Mouse (Mus musculus) ovary, postnatal 36 days (tissue): Measurements from ENCODE around the gene Nhp2.
"Not testable (repeated sequence)": the region's sequence is repeated elsewhere in the genome, so short reads cannot be mapped to it uniquely, and the experiment has no call there.

ENCODE experiments used
- DNase-seq: peaks from one replicate; pipeline ENCODE4 v3.0.0; 2022; ENCODE audit warnings: low spot score, mixed read lengths

Nhp2 gene

GRCm38 (mm10) chr11:51658705-51659104 is 39.2 kb downstream of the Nhp2 start:
- peak; percentile 38 for DNase-seq

DNA sequence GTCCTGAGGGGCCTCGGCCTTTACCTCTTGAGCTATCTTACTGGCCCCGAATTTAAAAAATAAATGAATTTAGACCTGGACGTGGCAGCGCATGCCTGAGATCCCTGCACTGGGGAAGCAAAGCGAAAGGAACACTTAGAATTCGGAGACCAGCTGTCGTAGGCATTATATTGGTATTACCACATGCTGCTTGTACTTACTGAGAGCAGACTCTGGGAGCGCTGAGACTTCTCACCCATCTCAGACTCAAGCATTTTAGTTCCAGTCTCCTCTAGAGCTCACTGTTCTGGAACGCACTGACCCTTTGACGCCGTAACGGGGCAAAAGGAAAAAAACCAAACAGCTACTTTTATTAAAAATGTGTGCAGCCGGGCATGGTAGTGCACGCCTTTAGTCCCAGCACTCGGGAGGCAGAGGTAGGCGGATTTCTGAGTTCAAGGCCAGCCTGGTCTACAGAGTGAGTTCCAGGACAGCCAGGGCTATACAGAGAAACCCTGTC is 42.4 kb downstream of the Nhp2 start:
- no peak for DNase-seq

DNA sequence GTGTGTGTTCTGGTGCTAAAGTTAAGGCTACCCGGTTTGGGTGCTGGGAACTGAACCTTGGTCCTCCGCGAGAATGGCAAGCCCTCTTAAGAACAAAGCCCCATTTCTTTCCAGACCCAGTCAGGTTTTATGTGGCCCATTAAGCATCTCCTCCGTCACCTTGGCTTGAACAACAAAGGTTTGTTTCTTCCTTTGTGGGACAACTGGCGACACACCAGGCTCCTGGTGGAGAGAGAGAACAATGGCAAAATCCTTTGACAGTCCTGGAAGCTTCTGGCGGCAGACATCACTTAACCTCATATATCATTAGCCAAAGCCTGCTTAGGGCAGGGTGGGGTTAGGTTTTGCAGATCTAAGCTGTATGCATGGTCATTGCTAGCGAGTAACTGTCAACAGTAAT is 43.1 kb downstream of the Nhp2 start:
- DNase-seq, result no peak

DNA sequence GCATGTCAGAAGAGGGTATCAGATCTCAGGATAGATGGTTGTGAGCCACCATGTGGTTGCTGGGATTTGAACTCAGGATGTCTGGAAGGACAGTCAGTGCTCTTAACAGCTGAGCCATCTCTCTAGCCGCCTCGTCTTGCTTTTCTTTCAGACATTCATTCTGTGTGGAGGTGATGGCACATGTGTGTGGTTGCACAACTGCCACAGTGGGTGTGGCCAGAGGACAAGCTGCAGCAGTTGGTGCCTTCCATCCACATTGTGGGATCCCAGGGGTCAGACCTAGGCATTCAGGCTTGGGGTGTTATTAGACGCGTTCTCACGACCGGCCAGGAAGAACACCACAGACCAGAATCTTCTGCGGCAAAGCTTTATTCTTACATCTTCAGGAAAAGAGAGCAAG is 45.2 kb downstream of the Nhp2 start:
- DNase-seq, result not testable (repeated sequence)

DNA sequence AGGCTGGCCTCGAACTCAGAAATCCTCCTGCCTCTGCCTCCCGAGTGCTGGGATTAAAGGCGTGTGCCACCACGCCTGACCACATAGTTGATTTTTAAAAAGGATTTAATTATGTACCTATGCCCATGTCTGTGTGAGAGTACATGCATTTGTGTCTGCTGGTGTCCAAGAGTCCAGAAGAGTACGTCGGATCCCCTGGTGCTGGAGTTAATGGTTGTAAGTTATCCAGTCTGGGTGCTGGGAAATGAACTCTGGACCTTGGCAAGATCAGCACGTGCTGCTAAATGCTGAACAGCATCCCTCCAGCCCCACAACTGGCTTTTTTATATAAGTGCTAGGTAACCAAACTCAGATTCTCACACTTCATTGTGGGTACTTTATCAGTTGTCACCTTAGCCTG is 51.3 kb downstream of the Nhp2 start:
- DNase-seq, result no peak

DNA sequence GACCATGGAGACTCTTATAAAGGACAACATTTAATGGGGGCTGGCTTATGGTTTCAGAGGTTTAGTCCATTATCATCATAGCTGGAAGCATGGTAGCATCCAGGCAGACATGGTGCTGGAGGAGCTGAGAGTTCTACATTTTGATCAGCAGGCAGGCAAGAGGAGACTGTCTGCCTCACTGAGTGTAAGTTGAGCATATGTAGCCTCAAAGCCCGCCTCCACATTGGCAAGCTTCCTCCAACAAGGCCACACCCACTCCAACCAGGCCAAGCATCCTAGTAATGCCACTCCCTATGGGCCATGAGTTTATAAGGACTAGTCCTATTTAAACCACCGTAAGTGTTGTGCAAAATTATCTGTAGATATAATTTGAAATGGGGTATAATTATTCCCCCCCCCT is 51.8 kb downstream of the Nhp2 start:
- no peak for DNase-seq

GRCm38 (mm10) chr11:51673291-51673690 is 53.8 kb downstream of the Nhp2 start:
- peak; percentile 56 for DNase-seq
